Mouse (Mus musculus) kidney, postnatal 0 days (tissue): Measurements from ENCODE around the gene Strn4. TPM values are rescaled to one million over a fixed set of nuclear protein-coding genes. Genes with fewer than 3 reads are reported as not detected.

Source experiments
- ATAC-seq: fragments of 200-750 bp; cut with Nextera tagmentation; replicated peaks from 2 replicates; pipeline ENCODE4 v1.8.0; 2017; ENCODE audit warnings: low read depth, moderate number of reproducible peaks, moderate TSS enrichment, moderate library complexity; ENCODE audit not compliant: low FRiP score
- DNase-seq: peaks from one replicate; pipeline ENCODE4 v3.0.0-alpha.2; 2016; ENCODE audit warnings: low spot score
- H3K27ac ChIP-seq: fragments of 300-500 bp; sonication (generic); 2 replicates; pipeline ENCODE4 v1.5.1; 2014; ENCODE audit warnings: mild to moderate bottlenecking
- H3K27me3 ChIP-seq: fragments of 300-500 bp; sonication (generic); 2 replicates; pipeline ENCODE4 v1.6.1; 2014; ENCODE audit warnings: low read length, mixed read lengths; ENCODE audit not compliant: insufficient read depth
- H3K36me3 ChIP-seq: fragments of 300-500 bp; sonication (generic); 2 replicates; pipeline ENCODE4 v1.6.1; 2014; ENCODE audit warnings: low read length, mixed read lengths; ENCODE audit not compliant: insufficient read depth
- H3K4me1 ChIP-seq: fragments of 300-500 bp; sonication (generic); replicated peaks from 2 replicates; pipeline ENCODE4 v1.6.1; 2014; ENCODE audit warnings: antibody characterized with exemption, low read length, mixed read lengths; ENCODE audit not compliant: insufficient read depth
- H3K4me2 ChIP-seq: fragments of 300-500 bp; sonication (generic); 2 replicates; pipeline ENCODE4 v1.6.1; 2014; ENCODE audit warnings: mild to moderate bottlenecking, low read length, moderate library complexity, mixed read lengths
- H3K4me3 ChIP-seq: fragments of 300-500 bp; sonication (generic); replicated peaks from 2 replicates; pipeline ENCODE4 v1.5.1; 2014; ENCODE audit warnings: low read depth, low read length
- H3K9ac ChIP-seq: fragments of 300-500 bp; sonication (generic); 2 replicates; pipeline ENCODE4 v1.6.1; 2014; ENCODE audit warnings: low read depth, low read length
- H3K9me3 ChIP-seq: fragments of 300-500 bp; sonication (generic); replicated peaks from 2 replicates; pipeline ENCODE4 v1.6.1; 2016; ENCODE audit warnings: low read length, inconsistent platforms, mixed read lengths
- CTCF ChIP-seq: IDR thresholded peaks from 2 replicates; pipeline ENCODE4 v1.5.1; 2016; ENCODE audit warnings: antibody characterized with exemption, low read depth, mild to moderate bottlenecking, moderate library complexity
- WGBS: fragments of 180-500 bp; shearing (Covaris S2); extraction: QIAGEN DNeasy Blood & Tissue Kit; methylation state at CpG from one replicate; pipeline ENCODE4 v1.1.7; 2014; 5-methylcytosine and 5-hydroxymethylcytosine counted together
- polyA plus RNA-seq: library from polyadenylated mRNA; unstranded; fragments of >200 nt; fragmentation: Nextera tagmentation; extraction: Ambion mirVana; gene quantifications from 2 replicates; pipeline ENCODE4 v1.2.1, GENCODE M21; 2015

Strn4 gene
- polyA plus RNA-seq, 1 experiment from 2014 or later: 65.4 TPM

DNA sequence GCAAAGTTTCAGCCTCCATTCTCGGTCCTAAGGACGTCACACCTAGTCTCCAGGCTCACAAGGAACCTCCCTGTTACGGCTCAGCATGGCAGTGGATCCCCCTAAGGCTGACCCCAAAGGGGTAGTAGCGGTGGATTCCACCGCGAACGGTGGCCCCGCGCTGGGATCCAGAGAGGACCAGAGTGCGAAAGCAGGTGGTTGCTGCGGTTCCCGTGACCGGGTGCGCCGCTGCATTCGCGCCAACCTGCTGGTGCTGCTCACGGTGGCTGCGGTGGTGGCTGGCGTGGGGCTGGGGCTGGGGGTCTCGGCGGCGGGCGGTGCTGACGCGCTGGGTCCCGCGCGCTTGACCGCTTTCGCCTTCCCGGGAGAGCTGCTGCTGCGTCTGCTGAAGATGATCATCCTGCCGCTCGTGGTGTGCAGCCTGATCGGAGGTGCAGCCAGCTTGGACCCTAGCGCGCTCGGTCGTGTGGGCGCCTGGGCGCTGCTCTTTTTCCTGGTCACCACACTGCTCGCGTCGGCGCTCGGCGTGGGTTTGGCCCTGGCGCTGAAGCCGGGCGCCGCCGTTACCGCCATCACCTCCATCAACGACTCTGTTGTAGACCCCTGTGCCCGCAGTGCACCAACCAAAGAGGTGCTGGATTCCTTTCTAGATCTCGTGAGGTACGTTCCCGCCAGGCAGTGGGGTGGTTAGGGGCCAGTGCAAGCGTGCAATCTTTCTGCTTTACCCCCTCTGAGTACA is 33.7 kb upstream of the Strn4 start:
- ATAC-seq (no peak), DNase-seq (peak; percentile 33)
- H3K36me3 ChIP-seq: no peaks in the 10 kb centered on the region
- H3K9me3 ChIP-seq: no peaks in the 10 kb centered on the region
- H3K4me3 ChIP-seq: peak overlapping the region; percentile 66
- TF ChIP-seq CTCF: no peak
- no peaks in the 10 kb centered on the region for H3K27me3 ChIP-seq
- peak overlapping the region; percentile 77 for H3K9ac ChIP-seq
- peaks cover 21% of the 10 kb centered on the region for H3K4me1 ChIP-seq
- under 1% methylated on average over 60 of the region's 60 CpGs for WGBS
- H3K4me2 ChIP-seq: peak overlapping the region; percentile 99
- H3K27ac ChIP-seq: peak overlapping the region; percentile 62

DNA sequence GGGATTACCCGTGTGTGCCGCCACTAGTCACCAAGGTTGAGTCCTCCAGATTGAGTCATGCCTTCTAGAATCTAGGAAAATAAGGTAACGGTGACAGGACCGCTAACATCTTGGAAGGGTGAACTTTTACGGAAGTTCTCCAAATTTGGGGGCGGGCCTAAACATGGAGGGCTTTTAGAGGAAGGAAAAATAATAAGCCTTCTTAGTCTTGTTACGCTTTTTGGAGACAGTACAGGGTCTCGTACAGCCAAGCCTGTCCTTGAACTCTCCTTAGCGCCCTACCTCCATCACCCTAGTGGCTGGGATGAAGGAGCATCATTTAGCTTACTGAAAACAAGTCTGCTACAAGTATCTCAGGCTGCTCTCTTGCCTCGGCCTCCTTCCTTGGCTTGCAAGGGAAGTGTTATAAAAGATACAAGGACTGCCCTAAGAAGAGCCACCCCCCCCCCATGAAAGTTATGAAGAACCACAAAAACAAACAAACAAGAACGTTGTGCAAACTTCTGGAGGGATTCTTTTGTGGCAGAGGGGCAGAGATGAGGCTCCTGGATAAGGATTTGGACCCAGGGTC is 33.0 kb upstream of the Strn4 start:
- WGBS: 5% methylated on average over 11 of the region's 11 CpGs
- Histone ChIP-seq H3K27ac (no peak overlapping the region; the same call in 1 of the 2 replicates), H3K4me2 (peak overlapping the region; percentile 99), H3K9me3 (no peaks in the 10 kb centered on the region), H3K27me3 (no peaks in the 10 kb centered on the region), H3K9ac (peak overlapping the region; percentile 77), H3K4me3 (peak overlapping the region; percentile 66), H3K4me1 (peaks cover 21% of the 10 kb centered on the region), H3K36me3 (no peaks in the 10 kb centered on the region)
- no peak for TF ChIP-seq CTCF
- ATAC-seq: no peak
- peak; percentile 16 for DNase-seq

GRCm38 (mm10) chr7:16783224-16783688 is 32.4 kb upstream of the Strn4 start:
- Histone ChIP-seq H3K4me1 (peaks cover 21% of the 10 kb centered on the region), H3K4me2 (peak overlapping the region; percentile 99), H3K9ac (peak overlapping the region; percentile 49), H3K36me3 (0 out of 2 replicates have a peak, but pooled peaks cover 5% of the 10 kb centered on the region), H3K4me3 (peak overlapping the region; percentile 66), H3K27ac (peak overlapping the region; percentile 76), H3K27me3 (no peaks in the 10 kb centered on the region), H3K9me3 (no peaks in the 10 kb centered on the region)
- ATAC-seq: no peak
- TF ChIP-seq CTCF: no peak
- peak; percentile 11 for DNase-seq
- 26% methylated on average over 10 of the region's 10 CpGs for WGBS

- 38% methylated on average over 17 of the region's 17 CpGs for WGBS
- H3K27me3 ChIP-seq: no peaks in the 10 kb centered on the region
- H3K4me3 ChIP-seq: peak overlapping the region; percentile 66
- 0 out of 2 replicates have a peak, but pooled peaks cover 5% of the 10 kb centered on the region for H3K36me3 ChIP-seq
- peak overlapping the region; percentile 76 for H3K27ac ChIP-seq
- H3K9me3 ChIP-seq: no peaks in the 10 kb centered on the region
- DNase-seq (peak; percentile 50), ATAC-seq (peak; percentile 30; the same call in 1 of the 2 replicates)
- H3K4me2 ChIP-seq: peak overlapping the region; percentile 99
- peaks cover 21% of the 10 kb centered on the region for H3K4me1 ChIP-seq
- peak overlapping the region; percentile 49 for H3K9ac ChIP-seq
- TF ChIP-seq CTCF: no peak
Observed at GRCm38 (mm10) chr7:16783758-16784415, 31.8 kb upstream of the Strn4 start.

- peak overlapping the region; percentile 76 for H3K27ac ChIP-seq
- no peaks in the 10 kb centered on the region for H3K27me3 ChIP-seq
- peak; percentile 41 for DNase-seq
- no peak overlapping the region; the same call in 1 of the 2 replicates for H3K4me3 ChIP-seq
- no peak for TF ChIP-seq CTCF
- H3K4me2 ChIP-seq: peak overlapping the region; percentile 99; the same call in 1 of the 2 replicates
- peak; percentile 19 for ATAC-seq
- peaks cover 6% of the 10 kb centered on the region; the same call in 1 of the 2 replicates for H3K36me3 ChIP-seq
- peak overlapping the region; percentile 49; the same call in 1 of the 2 replicates for H3K9ac ChIP-seq
- 43% methylated on average over 10 of the region's 10 CpGs for WGBS
- peaks cover 21% of the 10 kb centered on the region for H3K4me1 ChIP-seq
- H3K9me3 ChIP-seq: no peaks in the 10 kb centered on the region
Observed at GRCm38 (mm10) chr7:16784498-16784976, 31.2 kb upstream of the Strn4 start.

DNA sequence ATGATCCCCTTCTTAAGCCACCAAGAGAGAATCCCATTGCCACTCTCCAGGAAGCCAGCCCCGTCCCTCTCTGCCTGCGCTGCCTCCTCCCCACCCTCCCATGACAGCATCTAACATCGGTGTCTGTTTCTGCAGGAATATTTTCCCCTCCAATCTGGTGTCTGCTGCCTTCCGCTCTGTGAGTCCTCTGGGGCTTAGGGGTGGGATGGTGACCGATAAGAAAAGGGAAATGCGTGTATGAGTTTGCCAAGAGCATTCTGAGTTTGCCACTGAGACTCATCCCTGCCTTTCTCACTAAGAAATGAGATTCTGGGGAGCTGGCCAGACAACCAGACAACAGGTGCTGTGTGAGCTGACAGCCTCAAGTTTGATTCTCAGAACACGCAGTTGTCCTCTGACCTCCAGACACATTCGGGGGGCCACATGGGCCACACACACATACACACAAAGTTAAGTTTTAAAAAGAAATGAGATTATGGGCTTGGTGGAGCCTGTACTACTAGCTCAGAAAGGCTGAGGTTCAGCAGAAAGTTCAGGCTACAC is 30.1 kb upstream of the Strn4 start:
- DNase-seq: no peak
- 79% methylated on average over 8 of the region's 8 CpGs for WGBS
- ATAC-seq: no peak

More for the DNA sequence above, 30.1 kb upstream of the Strn4 start:
- H3K4me2 ChIP-seq: no peak overlapping the region
- TF ChIP-seq CTCF: no peak
- no peak overlapping the region for H3K9ac ChIP-seq
- peaks cover 8% of the 10 kb centered on the region; the same call in 1 of the 2 replicates for H3K36me3 ChIP-seq
- peaks cover 21% of the 10 kb centered on the region for H3K4me1 ChIP-seq
- no peak overlapping the region for H3K4me3 ChIP-seq
- no peak overlapping the region for H3K27ac ChIP-seq
- no peaks in the 10 kb centered on the region for H3K9me3 ChIP-seq
- no peaks in the 10 kb centered on the region for H3K27me3 ChIP-seq
